Mouse (Mus musculus) lung, postnatal 14 days (tissue): ENCODE results near the gene Marveld1.

Source experiments
- DNase-seq: peaks from one replicate; pipeline ENCODE4 v3.0.0; 2021

Marveld1 gene

DNA sequence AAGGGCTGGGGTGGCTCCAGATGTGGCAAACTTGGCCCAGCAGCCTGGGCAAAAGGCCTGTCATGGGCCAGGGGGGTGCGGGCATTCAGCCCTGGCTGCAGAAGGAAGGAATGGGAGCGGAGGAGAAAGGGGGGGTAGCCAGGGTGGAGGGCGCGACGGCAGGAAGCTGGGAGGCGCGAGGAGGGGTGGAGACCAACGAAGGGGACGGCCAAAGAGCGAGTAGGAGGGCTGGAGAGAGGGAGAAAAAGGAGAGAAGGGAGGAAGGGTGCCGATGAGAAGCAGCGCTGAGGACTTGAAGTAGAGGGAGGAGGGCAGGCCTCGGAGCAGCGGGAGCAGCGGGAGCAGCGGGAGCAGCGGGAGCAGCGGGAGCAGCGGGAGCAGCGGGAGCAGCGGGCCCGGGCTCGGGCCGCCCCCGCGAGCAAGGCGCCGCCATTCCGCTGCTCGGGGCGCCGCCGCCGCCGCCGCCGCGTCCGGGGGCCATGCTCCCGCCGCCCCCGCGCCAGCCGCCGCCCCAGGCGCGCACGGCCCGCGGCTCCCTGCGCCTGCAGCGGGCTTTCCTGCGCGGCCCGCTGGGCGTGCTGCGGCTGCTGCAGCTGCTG, at the start of gene Marveld1:
TSS of gene Marveld1 (plus strand) at position 231 of the 599 bp plus-strand sequence.
- peak; percentile 87 for DNase-seq

DNA sequence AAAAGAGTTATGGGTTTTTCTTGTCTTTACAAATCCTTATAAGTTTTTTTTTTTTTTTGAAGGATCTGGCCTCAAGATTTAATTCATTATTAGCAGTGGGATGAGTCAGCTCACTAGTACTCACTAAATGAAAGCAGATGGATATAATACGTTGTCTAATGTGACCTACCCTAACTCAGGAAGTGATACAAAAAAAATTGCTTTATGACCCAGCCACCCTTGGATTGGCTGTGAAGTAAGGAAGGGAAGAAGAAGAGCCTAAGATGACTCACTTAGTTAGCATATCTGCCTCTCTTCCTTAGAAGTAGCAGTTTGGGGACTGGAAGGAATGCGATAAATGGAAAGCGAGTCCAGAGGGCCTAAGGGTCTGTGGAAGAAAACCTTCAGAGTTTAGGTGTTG, 47.8 kb upstream of the Marveld1 start:
- DNase-seq = no peak

DNA sequence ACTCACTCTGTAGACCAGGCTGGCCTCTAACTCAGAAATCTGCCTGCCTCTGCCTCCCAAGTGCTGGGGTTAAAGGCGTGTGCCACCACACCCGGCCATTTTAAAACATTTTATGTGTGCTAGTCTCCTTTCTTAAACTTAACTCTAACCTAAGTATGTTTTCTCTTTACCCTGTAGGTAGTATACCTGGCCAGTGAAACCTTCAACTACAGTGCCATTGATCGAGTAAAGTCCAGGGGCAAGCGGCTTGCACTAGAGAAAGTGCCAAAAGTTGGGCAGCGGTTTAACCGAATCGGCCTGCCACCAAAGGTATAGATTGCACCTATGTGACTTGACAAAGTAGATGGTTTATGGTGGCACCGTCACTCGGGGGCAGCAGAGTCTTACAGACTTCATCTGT, 42.5 kb upstream of the Marveld1 start:
- DNase-seq = no peak

DNA sequence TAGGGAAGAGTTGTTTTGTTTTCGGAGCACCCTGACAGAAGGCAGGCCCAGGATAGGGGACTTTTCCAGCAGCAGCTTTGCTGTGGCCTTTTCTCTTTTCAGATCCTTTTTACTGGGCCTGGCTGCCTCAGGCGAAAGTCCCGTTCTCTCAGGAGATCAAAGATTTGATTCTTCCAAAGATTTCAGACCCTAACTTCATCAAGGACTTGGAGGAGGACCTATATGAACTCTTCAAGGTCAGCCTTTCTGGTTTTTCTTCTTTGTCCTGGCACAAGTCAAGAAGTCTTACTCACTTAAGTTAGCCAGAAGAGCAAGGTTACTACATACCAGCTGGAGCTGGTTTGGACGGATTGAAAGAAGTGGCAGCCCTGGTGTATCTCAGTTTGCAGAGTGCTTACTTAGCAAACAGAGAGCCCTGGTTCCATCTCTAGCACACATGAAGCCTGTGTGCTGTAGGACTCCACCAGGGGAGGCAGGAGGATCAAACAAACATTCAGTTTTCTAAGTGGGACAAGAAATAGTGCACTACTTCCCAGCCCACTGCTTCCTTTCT, 31.3 kb upstream of the Marveld1 start:
- DNase-seq = no peak

DNA sequence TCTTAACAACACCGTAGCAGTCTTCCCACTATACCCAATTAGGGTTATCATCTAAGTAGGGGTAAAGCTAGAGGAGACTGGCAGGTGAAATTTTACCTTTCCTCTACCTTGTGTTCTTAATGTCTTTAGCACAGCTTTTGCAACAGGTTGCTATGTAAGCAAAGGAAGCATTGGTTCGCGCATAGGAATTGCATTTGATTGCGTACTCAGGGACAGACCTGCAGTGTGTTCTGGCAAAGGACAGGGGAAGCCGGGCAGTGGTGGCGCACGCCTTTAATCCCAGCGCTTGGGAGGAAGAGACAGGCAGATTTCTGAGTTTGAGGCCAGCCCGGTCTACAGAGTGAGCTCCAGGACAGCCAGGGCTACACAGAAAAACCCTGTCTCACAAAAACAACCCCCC, 29.1 kb upstream of the Marveld1 start:
- no peak for DNase-seq

DNA sequence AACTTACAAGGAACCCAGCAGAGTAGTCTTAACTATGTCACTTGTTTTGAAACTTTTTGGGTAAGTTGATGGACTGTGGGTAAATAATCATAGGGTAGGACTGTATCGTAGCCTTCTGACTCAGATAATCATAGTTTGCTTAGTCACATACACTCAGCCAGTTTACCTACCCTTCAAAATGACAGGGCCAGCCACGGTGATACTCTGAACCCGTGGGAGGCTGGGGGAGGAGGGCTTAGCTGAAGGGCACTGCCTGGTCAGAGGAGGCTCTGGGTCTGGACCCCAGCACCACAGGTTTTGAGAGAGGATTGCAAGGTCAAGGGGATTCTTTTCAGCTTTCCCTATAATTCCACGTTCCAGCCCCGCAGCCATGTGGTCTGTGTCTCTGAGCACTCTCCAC, 28.6 kb upstream of the Marveld1 start:
- DNase-seq = no peak

DNA sequence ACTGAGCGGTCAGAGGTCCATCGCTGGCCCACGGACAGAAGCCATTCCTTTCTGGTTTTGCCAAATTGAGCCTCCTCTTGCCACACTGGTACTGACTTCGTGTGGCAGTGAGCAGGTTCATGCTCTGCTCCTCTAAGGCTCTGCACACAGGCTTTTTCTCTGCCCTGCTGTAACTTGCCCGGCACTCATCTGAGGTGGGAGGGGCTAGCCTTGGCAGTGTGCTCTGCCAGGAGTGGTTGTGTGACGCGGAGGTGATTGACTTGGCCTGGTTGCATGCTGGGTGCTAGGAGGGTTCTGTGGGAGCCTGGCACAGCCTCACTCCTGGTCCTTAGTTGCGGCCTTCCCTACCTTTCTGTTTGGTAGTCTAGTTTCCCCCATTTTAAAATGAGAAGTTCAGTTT, 26.7 kb upstream of the Marveld1 start:
- DNase-seq = no peak

DNA sequence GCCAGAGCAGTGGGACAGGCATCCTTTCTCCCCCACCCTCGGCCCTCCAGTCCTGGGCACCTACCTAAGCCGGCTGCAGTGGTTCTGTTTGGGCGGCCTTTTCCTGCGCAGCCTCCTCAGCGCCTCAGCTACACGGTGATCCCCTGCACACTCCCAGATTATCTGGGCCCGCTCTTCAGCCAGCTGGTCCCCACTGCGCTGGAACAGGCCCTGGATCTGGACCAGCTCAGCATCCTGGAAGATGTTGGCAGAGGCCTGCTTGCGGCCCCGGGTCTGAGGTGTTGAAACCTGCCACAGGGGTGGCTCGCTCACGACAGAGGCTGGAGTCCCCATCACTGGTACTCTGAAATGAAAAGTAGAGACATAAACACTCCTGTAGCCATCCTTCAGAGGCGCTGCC, 22.5 kb upstream of the Marveld1 start:
- no peak for DNase-seq

DNA sequence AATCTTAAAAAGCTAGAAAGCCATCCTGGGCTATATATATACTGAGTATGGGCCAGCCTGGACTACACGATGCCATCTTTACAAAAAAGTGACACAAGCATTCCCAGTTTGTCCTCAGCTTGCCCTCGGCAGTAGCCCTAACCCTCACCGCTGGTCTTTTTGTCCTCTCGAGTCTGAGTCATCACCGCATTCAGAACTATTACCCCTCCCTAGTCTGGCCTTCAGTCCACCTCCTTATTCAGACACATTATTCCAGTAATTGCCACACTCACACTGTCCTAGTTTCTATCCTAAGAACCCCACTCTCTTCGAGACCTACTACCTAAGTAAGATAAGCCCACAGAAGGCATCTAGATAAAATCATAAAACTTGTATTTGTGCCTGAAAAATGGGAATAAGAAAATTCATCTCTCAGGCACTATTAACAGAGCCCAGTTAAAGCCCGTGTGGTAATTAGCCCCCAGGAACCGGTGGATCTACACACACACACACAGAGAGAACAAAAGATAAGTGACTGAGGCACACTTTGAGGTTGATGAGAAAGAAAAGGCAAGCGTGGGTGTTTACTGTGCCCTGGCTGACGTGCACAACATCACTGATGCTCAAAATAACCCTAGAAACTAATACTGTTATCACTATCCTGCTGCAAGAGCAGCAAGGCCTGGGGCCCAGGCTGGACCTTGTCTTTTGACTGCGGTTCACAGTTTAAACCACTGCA, 21.5 kb upstream of the Marveld1 start:
- no peak for DNase-seq

DNA sequence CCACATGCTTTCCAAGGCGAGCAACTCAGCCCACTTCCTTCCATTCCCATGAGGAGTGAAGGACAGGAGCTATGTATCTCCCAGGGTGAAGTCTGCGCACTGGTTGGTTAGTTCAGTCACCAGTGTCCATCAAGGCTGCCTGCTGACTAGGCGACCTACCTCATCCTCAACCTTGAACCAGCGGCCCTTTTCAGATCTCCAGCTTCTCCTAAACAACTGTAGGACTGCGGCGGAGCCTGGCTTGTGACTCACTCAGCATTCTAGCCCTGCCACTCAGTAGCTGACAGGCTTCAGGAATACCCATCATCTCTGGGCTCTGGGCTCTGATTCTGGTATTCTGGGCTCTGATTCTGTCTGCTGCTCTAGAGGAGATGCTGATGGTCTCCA, 21.0 kb upstream of the Marveld1 start:
- no peak for DNase-seq

DNA sequence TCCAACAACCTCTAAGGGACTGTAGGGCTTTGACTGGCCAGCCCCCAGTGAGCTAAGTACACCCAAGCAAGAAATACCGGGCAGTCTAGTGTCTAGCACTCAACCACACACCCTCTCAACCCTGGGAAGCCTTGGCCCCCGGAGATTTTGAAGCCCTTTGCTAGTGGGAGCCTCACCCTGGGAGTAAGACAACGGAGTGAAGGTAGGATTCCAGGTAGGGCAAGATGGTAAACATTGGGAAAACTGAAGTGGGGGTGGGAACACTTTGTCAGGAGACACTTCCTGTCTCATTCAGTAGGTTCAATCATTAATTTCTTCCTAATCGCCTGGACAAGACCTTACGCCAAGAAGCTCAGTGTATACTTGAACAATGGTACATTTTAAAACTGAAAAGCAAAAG, 20.2 kb upstream of the Marveld1 start:
- DNase-seq = no peak

DNA sequence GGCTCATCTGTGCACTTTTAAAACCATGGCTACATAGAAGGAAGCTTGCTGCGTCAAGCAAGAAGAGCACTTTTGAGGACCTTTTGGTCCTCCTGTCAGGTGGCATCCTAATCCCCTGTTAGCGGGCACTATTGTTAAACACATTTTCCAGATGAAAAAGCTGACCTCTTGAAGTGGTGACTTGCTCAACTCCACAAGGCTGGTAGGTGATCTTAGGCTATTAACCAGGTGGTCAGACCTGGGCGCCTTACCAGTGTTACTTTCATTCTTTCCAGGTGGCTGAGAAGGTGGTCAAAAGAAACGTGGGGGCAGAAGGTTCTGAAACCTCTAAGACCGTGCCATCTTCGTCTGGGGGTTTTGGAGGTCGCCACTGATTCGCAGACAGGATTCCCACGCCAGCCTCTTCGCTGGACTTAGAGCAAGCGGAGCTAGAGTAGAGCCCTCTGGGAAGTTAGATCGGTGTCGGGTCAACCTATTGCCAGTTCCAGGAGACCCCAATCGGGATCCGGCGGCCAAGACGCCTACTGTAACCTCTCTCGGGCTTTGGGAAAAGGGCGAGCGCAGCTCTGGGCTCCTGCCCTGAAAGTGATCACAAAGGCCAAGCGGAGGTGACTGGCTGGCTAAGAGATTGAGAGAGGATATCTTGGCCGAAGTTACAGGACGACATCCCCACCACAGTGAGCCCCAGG, 19.0 kb upstream of the Marveld1 start:
- DNase-seq = no peak

DNA sequence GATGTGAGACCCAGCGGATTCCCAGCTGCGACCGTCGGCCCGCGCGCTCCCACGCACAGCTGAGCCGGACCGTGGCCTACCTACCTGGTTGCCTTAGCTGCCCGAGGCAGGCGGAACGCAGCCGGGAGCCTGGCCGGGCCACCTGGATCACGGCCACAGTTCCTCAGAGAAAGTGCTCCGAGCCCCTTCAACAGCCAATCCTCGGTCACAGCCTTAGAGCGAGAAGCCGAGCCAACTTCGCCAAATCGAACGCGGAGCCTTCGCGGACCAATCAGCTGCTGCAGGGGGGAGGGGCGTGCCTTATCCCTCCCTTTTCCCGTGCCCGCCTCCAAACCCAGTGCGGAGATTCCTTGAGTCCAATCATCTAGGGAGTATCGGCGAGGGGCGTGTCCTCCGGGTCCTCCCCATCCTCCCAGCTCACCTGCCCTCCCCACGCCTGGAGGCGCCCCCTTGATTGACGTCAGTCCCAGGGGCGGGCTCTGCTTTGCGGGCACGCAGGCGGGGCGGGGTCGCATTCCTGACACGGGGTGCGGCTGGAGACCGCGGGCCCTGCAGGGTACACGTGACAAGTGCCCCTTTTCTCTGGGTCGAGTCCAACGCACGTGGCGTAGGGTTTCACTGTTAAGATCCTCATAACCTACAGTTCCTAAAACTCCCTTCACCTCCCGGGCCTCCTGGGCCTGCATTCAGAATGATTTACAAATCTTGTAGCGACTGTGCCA, 18.3 kb upstream of the Marveld1 start, which contains the start of gene Avpi1:
TSS of gene Avpi1 (minus strand) at position 273 of the 722 bp plus-strand sequence.
- DNase-seq = peak; percentile 98

DNA sequence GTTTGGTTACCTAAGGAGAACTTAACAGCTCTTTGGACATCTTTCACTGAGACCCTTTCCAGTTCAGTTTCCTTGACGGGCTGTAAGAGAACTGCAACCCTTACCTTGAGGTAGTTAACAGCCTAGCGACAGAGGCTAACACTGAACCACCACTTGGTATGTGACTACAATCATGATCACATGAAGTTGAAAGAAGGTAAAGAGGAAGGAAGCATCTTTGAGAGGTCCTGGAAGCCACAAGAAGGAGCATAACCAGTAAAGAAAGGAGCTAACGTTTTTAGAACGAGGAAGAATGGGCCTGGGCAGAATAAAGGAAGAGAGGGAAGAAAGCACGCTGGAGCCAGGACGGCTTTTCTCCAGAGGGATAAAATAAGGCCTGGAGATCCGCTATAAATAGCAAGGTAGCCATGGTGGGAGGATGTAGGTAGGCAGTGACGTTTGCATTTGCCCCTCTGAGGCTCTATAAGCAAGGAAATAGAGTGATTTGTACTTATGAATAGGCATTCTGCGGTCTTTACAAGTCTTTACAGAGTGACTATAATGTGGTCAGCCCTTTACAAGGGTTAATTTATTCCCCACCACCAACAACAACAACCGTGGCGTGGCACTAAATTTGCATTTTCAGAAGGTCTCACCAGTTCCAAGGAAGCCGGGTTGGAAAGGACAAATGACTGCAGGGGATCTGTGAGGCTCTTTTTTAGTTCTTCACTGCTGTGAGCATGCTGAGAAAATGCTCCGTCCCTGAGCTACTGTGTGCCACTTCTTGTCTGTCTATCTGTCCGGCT, 17.5 kb upstream of the Marveld1 start:
- DNase-seq = no peak

DNA sequence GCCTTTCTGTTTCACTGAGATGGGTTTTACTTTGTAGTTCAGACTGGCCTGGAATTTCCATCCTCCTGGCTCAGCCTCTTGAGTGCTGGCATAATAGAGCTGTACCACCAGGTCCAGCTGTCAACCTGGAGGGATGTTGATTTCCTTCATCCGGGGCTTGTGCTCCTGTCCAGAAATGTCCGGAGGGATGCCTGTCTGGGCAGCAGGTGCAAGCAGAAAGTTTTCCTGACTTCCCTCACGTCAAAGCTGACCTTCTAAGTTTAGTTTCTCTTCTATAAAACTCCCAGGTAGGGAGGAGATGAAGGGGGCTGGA, 16.9 kb upstream of the Marveld1 start:
- DNase-seq = no peak

DNA sequence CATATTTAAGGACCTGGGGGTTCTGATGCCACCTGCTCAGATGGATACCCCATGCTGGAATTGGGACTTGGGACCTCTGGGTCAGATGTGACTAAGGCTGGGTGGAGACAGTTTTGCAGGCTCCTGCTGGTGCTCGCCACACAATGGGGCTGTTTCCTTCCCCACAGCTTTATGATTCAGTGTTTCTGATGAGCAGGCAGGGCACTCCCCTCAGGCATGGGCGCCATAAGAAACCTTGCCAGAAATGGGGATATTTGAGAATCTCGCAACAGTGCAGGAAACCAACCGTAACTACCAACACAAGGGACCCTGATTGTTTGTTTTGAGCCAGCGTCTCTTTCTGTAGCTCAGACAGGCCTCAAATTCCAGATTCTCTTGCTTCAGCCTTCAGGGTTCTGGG, 16.1 kb upstream of the Marveld1 start:
- no peak for DNase-seq

DNA sequence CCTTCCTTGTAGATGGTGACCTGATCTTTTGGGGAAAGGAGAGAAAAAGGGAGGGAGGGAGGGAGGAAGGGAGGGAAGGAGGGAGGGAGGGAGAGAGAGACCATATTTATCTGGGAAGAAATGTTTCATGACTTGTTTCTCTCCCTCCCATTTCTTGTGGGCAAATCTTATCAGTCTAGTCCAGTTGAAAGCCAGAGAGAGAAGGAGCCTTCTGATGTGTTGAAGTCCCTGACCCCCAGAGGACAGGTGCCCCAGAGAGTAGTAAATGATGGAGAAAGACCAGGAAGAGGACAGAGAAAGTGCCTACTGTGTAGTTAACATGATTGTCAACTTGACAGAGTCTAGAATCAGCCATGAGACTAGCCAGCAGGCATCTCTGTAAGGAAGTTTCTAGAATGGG, 12.1 kb upstream of the Marveld1 start:
- DNase-seq = no peak

DNA sequence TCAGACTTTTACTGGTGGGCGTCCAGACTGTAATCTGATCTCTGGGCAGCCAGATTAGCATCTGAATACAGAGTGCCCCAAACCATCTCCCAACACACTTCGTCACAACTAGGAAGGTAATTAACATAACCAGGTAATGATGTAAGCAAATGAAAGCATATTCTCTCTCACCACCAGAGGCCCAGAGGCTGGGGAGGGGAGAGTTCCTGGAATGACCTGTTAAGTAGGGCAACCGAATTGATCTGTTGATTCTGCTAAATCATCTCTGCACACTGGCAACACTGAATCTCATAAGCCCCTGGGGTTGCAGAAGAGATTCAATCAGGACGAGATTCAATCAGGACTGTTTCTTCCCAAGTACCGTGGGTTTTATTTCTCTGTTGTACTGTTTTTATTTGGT, 11.1 kb upstream of the Marveld1 start:
- no peak for DNase-seq

DNA sequence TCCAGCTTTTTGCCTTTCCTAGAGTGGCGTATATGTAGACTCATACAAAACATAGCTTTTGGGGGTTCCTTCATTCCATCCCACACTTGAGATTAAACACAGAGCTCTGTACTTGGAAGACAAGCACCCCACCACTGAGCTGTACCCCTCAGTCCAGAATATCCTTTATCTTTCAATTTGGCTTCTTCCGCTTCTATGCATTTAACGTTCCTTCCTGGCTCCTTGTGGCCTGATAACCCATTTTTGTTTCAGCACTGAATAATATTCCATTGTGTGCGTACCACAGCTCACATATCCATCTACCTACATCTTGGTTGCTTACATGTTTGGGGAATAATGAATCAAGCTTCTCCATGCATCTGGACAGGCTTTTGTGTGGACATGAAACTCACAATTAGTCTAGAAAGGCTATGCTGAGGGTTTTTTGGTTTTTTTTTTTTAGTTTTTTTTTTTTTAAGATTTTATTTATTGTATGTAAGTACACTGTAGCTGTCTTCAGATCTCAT, 10.0 kb upstream of the Marveld1 start:
- no peak for DNase-seq

DNA sequence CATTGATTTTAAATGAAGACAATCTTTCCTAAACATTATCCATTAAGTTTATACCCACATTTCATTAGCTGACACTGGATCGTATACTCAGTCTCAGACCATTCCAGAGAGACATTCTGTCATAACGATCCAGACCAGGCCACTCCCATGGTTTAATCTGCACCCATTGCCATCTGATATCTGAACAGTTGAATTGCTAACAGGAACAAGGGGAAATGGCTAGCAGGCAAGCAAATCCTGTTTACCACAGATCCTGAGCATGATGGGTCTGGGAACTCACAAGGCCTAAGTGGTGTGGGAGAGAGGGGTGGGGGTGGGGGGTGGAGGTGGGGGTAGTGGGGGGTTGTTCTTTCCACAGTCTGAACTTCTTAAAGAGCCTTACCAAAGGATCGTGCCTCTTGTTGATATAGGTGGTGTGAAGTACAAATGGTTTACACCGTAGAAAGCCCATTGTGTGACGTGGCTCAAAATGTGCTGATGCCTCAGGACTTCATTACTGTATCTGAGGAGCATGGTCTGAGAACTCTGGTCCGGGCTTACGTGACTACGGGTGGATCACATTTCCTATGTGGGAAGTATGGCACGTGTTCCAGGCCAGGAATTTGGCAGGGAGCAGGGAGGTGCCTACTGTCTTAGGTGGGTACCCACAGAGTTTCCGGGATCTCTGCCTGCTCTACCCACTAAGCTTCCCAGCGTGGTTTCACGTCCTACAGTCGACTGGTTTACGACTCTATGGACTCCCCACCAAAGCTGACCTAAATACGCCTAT, 8.5 kb upstream of the Marveld1 start:
- DNase-seq = no peak

DNA sequence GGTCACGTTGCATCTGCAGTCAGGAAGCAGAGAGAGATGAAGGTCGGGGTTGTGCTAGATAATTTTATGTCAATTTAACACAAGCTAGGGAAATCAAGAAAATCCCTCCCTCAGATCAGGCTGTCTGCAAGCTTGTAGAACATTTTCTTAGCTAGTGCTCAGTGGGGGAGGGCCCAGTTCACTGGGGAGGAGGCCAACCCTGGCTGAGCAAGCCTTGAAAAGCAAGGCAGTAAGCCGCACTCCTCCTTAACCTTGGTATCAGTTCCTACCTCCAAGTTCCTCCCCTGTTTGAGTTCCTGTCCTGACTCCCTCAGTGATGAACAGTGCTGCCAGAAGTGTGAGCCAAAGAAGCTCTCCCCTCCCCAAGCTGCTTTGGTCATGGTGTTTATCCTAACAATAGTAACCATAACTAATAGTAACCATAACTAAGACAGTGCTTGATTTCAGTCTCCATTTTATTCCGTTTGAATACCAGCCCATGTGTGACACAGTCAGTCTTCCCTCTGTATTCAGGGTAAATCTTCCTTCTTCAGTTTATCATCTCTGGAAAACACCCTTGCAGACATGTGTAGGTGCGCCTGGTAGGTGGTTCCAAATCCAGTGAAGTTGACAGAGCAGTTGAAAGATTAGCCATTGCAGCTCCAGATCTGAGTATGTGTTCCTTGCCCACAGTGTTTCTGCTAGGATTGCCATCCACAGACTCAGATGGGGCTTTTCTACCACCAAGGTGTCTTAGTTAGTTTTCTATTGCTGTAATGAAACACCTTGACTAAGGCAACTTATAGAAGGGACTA, 7.3 kb upstream of the Marveld1 start:
- DNase-seq = no peak
